ENCODE assay signal across 23 mouse cellular contexts in the genomic region with DNA sequence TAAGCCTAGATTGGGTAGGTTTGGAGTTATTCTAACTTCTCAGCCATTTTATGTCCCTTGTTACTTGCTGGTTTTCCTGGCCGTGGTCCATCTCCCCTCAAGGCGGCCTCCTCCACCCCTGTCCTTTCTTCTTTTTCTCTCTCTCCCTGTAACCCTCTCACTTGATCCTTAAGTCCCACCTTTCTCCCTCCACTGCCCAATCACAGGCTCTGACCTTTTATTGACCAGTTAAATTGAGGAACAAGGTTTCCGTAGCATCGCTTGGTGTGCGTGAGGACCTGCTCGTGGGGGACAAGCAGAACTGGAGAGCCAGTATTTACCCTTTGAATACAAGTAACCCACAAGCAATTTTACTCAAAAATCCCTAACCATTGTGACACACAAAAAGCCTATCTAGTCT.
"Had no signal": no experiment of that assay in that cellular context is flagged by ENCODE, and none has a peak within 500 bp of the region (broad histone marks: within the 10 kb centered on the region; RNA-seq: fewer than 3 reads in every experiment).

No protein-coding gene starts in this region.

- H3K9me3 ChIP-seq: forebrain, embryonic 15.5 days; heart, embryonic 13.5 days; heart, embryonic 15.5 days; hindbrain, embryonic 13.5 days; hindbrain, embryonic 15.5 days; limb, embryonic 13.5 days; limb, embryonic 15.5 days; liver, embryonic 12.5 days had no signal

- H3K27me3 ChIP-seq: forebrain, embryonic 15.5 days; heart, embryonic 13.5 days; heart, embryonic 15.5 days; hindbrain, embryonic 13.5 days; hindbrain, embryonic 15.5 days; limb, embryonic 13.5 days; limb, embryonic 15.5 days; liver, embryonic 12.5 days had no signal

- H3K27ac ChIP-seq: forebrain, embryonic 15.5 days; heart, adult 2 months; heart, embryonic 13.5 days; heart, embryonic 15.5 days; hindbrain, embryonic 13.5 days; hindbrain, embryonic 15.5 days; hindbrain, postnatal 0 days; limb, embryonic 13.5 days; limb, embryonic 15.5 days; liver, embryonic 12.5 days had no signal

- H3K4me1 ChIP-seq: forebrain, embryonic 15.5 days; heart, embryonic 13.5 days; heart, embryonic 15.5 days; hindbrain, embryonic 15.5 days; limb, embryonic 13.5 days; limb, embryonic 15.5 days; liver, embryonic 12.5 days had no signal

- H3K9ac ChIP-seq: forebrain, embryonic 15.5 days; forebrain, postnatal 0 days; heart, embryonic 13.5 days; heart, embryonic 15.5 days; hindbrain, embryonic 13.5 days; hindbrain, embryonic 15.5 days; limb, embryonic 13.5 days; limb, embryonic 15.5 days; liver, embryonic 12.5 days had no signal

- DNase-seq: forebrain, postnatal 0 days; gastrocnemius, postnatal 14 days; gastrocnemius, postnatal 36 days; heart, adult 2 months; heart, postnatal 14 days; heart, postnatal 36 days; kidney, adult 18-20 months; kidney, adult 8-10 months; kidney, postnatal 14 days; layer of hippocampus, adult 9-11 months; layer of hippocampus, postnatal 36 days; left cerebral cortex, postnatal 4 days had no signal

- H3K4me3 ChIP-seq: forebrain, embryonic 15.5 days; heart, adult 2 months; heart, embryonic 13.5 days; heart, embryonic 15.5 days; hindbrain, embryonic 13.5 days; hindbrain, embryonic 15.5 days; limb, embryonic 13.5 days; limb, embryonic 15.5 days; liver, embryonic 12.5 days had no signal

- H3K36me3 ChIP-seq: forebrain, embryonic 15.5 days; heart, embryonic 15.5 days; hindbrain, embryonic 15.5 days; limb, embryonic 13.5 days; limb, embryonic 15.5 days; liver, embryonic 12.5 days had no signal

- H3K4me2 ChIP-seq: forebrain, embryonic 15.5 days; heart, embryonic 11.5 days; heart, embryonic 13.5 days; heart, embryonic 15.5 days; hindbrain, embryonic 13.5 days; hindbrain, embryonic 15.5 days; limb, embryonic 13.5 days; limb, embryonic 15.5 days; liver, embryonic 12.5 days had no signal

- ATAC-seq: forebrain, embryonic 15.5 days; forebrain, postnatal 0 days; hindbrain, postnatal 0 days; intestine, embryonic 16.5 days; liver, embryonic 12.5 days had no signal
